Mouse (Mus musculus): ENCODE measurements around the gene Arhgap19. TPM values are rescaled to one million over a fixed set of nuclear protein-coding genes. Genes with fewer than 3 reads are reported as not detected.

Arhgap19 gene
- total RNA-seq, 2 experiments from 2014 or later: 6.4 to 6.6 TPM

- intact Hi-C loops (cut with DNase I): no loop called here
- DNase-seq: no peak
Observed at GRCm38 (mm10) chr19:41759270-41759669, 42.6 kb downstream of the Arhgap19 start.

GRCm38 (mm10) chr19:41754760-41755159 is 47.1 kb downstream of the Arhgap19 start:
- intact Hi-C loops (cut with DNase I): no loop called here
- DNase-seq: no peak

- intact Hi-C loops (cut with DNase I): no loop called here
Observed at GRCm38 (mm10) chr19:41751906-41752305, 49.9 kb downstream of the Arhgap19 start.

GRCm38 (mm10) chr19:41747436-41747835 is 54.4 kb downstream of the Arhgap19 start:
- intact Hi-C loops (cut with DNase I): no loop called here
- no peak for DNase-seq

More at GRCm38 (mm10) chr19:41751906-41752305, 49.9 kb downstream of the Arhgap19 start:
- DNase-seq: no peak

- DNase-seq: no peak
- intact Hi-C loops (cut with DNase I): no loop called here
Observed at GRCm38 (mm10) chr19:41745941-41746557, 55.8 kb downstream of the Arhgap19 start.

GRCm38 (mm10) chr19:41743396-41743795 is 58.5 kb downstream of the Arhgap19 start, which contains the start of gene Slit1:
Gene Slit1, minus strand, starts transcription at chr19:41743665.
- no peak for DNase-seq
- intact Hi-C loops (cut with DNase I): no loop called here

- intact Hi-C loops (cut with DNase I): no loop called here
Observed at GRCm38 (mm10) chr19:41738896-41739295, 63.0 kb downstream of the Arhgap19 start.

GRCm38 (mm10) chr19:41738429-41738805 is 63.4 kb downstream of the Arhgap19 start:
- no peak for DNase-seq
- intact Hi-C loops (cut with DNase I): no loop called here

More at GRCm38 (mm10) chr19:41738896-41739295, 63.0 kb downstream of the Arhgap19 start:
- DNase-seq: no peak

- intact Hi-C loops (cut with DNase I): no loop called here
- DNase-seq: no peak
Observed at GRCm38 (mm10) chr19:41737657-41738428, 64.0 kb downstream of the Arhgap19 start.

GRCm38 (mm10) chr19:41734685-41735084 is 67.2 kb downstream of the Arhgap19 start:
- intact Hi-C loops (cut with DNase I): no loop called here
- no peak for DNase-seq

GRCm38 (mm10) chr19:41725491-41725890 is 76.4 kb downstream of the Arhgap19 start:
- intact Hi-C loops (cut with DNase I): no loop called here
- no peak for DNase-seq

- intact Hi-C loops (cut with DNase I): no loop called here
- DNase-seq: no peak
Observed at GRCm38 (mm10) chr19:41724831-41725470, 76.9 kb downstream of the Arhgap19 start.

GRCm38 (mm10) chr19:41723337-41723736 is 78.5 kb downstream of the Arhgap19 start:
- intact Hi-C loops (cut with DNase I): no loop called here
- DNase-seq: no peak

- no peak for DNase-seq
Observed at GRCm38 (mm10) chr19:41719436-41719835, 82.4 kb downstream of the Arhgap19 start.

More at GRCm38 (mm10) chr19:41719436-41719835, 82.4 kb downstream of the Arhgap19 start:
- intact Hi-C loops (cut with DNase I): no loop called here

Other genes starting within 250 kb of the Arhgap19 start
- 1 to 10 TPM; 5.9 to 6.5 TPM for gene Gm340, start 219.7 kb downstream of the Arhgap19 start, total RNA-seq (2021)
- gene Slit1, start 58.4 kb downstream of the Arhgap19 start, total RNA-seq (2021): under 1 TPM; 0.33 to 0.35 TPM
- gene Frat1, start 27.9 kb upstream of the Arhgap19 start, total RNA-seq (2021): 1 to 10 TPM; 5.3 to 7.3 TPM
- 10 to 100 TPM; 13.9 to 18.5 TPM for gene Frat2, start 46.1 kb upstream of the Arhgap19 start, total RNA-seq (2021)
- 10 to 100 TPM; 30.0 to 31.6 TPM for gene Rrp12, start 94.1 kb upstream of the Arhgap19 start, total RNA-seq (2021)
- gene Pgam1, start 109.9 kb upstream of the Arhgap19 start, total RNA-seq (2021): 10 to 100 TPM; 14.4 to 18.7 TPM
- gene Exosc1, start 131.4 kb upstream of the Arhgap19 start, total RNA-seq (2021): 10 to 100 TPM; 13.2 to 15.3 TPM
- gene Zdhhc16, start 131.4 kb upstream of the Arhgap19 start, total RNA-seq (2021): 10 to 100 TPM; 20.7 to 21.3 TPM
- gene Mms19, start 179.1 kb upstream of the Arhgap19 start, total RNA-seq (2021): 1 to 10 TPM; 6.6 to 7.7 TPM
- 10 to 100 TPM; 11.7 to 13.4 TPM for gene Ubtd1, start 179.7 kb upstream of the Arhgap19 start, total RNA-seq (2021)
- 100 to 1,000 TPM; 121 to 331 TPM for gene Ankrd2, start 234.0 kb upstream of the Arhgap19 start, total RNA-seq (2021)
- gene Hoga1, start 243.6 kb upstream of the Arhgap19 start, total RNA-seq (2021): 1 to 10 TPM; 2.9 to 3.7 TPM

Data from gastrocnemius, postnatal 36 days (tissue).